Mouse (Mus musculus) hindbrain, embryonic 11.5 days (tissue): ENCODE measurements around the gene Olfr221. TPM values are rescaled to one million over a fixed set of nuclear protein-coding genes. Genes with fewer than 3 reads are reported as not detected.
"Not testable (repeated sequence)": the region's sequence is repeated elsewhere in the genome, so short reads cannot be mapped to it uniquely, and the experiment has no call there.

Experiments
- ATAC-seq: fragments of 200-750 bp; cut with Nextera tagmentation; 2 replicates; pipeline ENCODE4 v1.8.0; 2017; ENCODE audit warnings: mild to moderate bottlenecking, moderate TSS enrichment, moderate library complexity; ENCODE audit not compliant: low FRiP score
- DNase-seq: peaks from one replicate; pipeline ENCODE4 v3.0.0-alpha.2; 2015; ENCODE audit warnings: low spot score
- H3K27ac ChIP-seq: fragments of 300-500 bp; sonication (generic); 2 replicates; pipeline ENCODE4 v1.5.1; 2014; ENCODE audit warnings: mild to moderate bottlenecking, low read depth, low read length
- H3K27me3 ChIP-seq: fragments of 300-500 bp; sonication (generic); 2 replicates; pipeline ENCODE4 v1.6.1; 2014; ENCODE audit warnings: mild to moderate bottlenecking, low read length, moderate library complexity, mixed read lengths; ENCODE audit not compliant: control insufficient read depth, insufficient read depth
- H3K36me3 ChIP-seq: fragments of 300-500 bp; sonication (generic); 2 replicates; pipeline ENCODE4 v1.6.1; 2014; ENCODE audit warnings: mild to moderate bottlenecking, low read length, moderate library complexity, mixed read lengths; ENCODE audit not compliant: control insufficient read depth, insufficient read depth
- H3K4me1 ChIP-seq: fragments of 300-500 bp; sonication (generic); replicated peaks from 2 replicates; pipeline ENCODE4 v1.6.1; 2014; ENCODE audit warnings: low read length, mixed read lengths; ENCODE audit not compliant: control insufficient read depth, insufficient read depth
- H3K4me2 ChIP-seq: fragments of 300-500 bp; sonication (generic); replicated peaks from 2 replicates; pipeline ENCODE4 v1.6.1; 2014; ENCODE audit warnings: mild to moderate bottlenecking, low read depth, low read length
- H3K4me3 ChIP-seq: fragments of 300-500 bp; sonication (generic); 2 replicates; pipeline ENCODE4 v1.5.1; 2014; ENCODE audit warnings: low read depth, low read length
- H3K9ac ChIP-seq: fragments of 300-500 bp; sonication (generic); 2 replicates; pipeline ENCODE4 v1.6.1; 2014; ENCODE audit warnings: low read depth, low read length
- H3K9me3 ChIP-seq: fragments of 300-500 bp; sonication (generic); 2 replicates; pipeline ENCODE4 v1.6.1; 2016; ENCODE audit warnings: low read length; ENCODE audit not compliant: control insufficient read depth
- WGBS: fragments of 180-500 bp; shearing (Covaris S2); extraction: QIAGEN DNeasy Blood & Tissue Kit; methylation state at CpG from one replicate; pipeline ENCODE4 v1.1.7; 2014; 5-methylcytosine and 5-hydroxymethylcytosine counted together
- polyA plus RNA-seq: library from polyadenylated mRNA; unstranded; fragments of >200 nt; fragmentation: Nextera tagmentation; extraction: Ambion mirVana; gene quantifications from 2 replicates; pipeline ENCODE4 v1.2.1, GENCODE M21; 2014

Gene Olfr221
- polyA plus RNA-seq: not detected in 2 replicates

DNA sequence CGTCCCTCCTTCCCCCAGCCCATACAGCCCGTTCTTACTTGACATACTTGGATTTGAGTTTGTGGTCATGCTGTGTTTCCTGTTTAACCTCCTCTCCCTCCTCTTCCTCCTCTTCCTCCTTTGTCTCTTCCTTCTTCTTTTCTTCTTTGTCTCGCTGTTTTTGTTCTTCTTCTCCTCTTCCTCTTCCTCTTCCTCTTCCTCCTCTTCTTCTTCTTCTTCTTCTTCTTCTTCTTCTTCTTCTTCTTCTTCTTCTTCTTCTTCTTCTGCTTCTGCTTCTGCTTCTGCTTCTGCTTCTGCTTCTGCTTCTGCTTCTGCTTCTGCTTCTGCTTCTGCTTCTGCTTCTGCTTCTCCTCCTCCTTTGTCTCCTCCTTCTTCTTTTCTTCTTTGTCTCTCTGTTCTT is at the start of gene Olfr221:
Olfr221 (minus strand) TSS at position 101 of the 400 bp plus-strand sequence.
- WGBS: 64% methylated on average over 3 of the region's 3 CpGs
- H3K9ac ChIP-seq, H3K36me3 ChIP-seq, H3K4me2 ChIP-seq, H3K4me3 ChIP-seq, H3K27ac ChIP-seq, DNase-seq, H3K4me1 ChIP-seq, H3K9me3 ChIP-seq, ATAC-seq, H3K27me3 ChIP-seq: not testable (repeated sequence)

DNA sequence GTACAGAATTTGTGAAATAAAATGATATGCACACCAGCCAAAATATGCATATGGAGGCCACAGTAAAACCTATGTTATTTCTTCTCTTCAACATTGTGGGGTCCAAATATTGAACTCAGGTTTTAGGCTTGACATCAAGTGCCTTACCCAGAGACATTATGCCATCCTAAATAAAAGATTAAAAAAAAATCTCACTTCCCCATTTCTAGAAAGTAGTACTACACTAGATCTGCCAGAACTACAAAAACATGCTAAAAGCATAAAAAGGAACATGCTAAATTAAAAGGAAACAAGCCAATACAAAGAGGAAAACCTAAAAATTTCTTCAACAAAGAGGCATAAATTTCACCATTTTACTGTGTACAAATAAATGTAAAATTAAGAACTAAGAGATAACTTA is 40.8 kb upstream of the Olfr221 start:
- Histone ChIP-seq H3K4me3 (no peak overlapping the region), H3K4me2 (no peak overlapping the region), H3K9me3 (no peaks in the 10 kb centered on the region), H3K27ac (no peak overlapping the region), H3K9ac (no peak overlapping the region), H3K27me3 (no peaks in the 10 kb centered on the region), H3K4me1 (no peaks in the 10 kb centered on the region), H3K36me3 (peaks cover 16% of the 10 kb centered on the region)
- DNase-seq: no peak
- ATAC-seq: no peak

DNA sequence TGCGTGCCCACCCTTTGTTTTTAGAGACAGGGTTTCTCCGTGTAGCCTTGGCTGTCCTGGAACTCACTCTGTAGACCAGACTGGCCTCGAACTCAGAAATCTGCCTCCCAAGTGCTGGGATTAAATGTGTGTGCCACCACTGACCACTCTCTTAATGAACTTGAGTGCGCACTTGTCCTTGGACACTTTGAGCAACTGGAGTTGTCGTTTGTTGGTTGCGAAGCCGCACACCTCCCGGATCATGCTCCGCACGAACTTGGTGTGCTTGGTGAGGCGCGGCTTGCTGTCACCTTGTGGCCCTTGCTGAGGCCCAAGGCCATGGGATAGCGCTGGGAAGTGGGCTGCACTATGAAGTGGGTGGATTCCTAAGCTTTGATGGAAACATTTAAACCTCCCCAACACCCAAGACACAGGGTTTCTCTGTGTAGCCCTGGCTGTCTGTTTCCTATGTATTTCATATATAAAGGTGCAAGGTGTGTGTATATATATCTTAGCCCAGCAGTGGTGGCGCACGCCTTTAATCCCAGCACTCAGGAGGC is 29.4 kb upstream of the Olfr221 start:
- Histone ChIP-seq H3K4me2 (no peak overlapping the region), H3K27ac (no peak overlapping the region), H3K9me3 (no peaks in the 10 kb centered on the region), H3K4me3 (no peak overlapping the region), H3K27me3 (no peaks in the 10 kb centered on the region), H3K9ac (no peak overlapping the region), H3K36me3 (peaks cover 5% of the 10 kb centered on the region; the same call in 1 of the 2 replicates), H3K4me1 (no peaks in the 10 kb centered on the region)
- 92% methylated on average over 15 of the region's 15 CpGs for WGBS
- ATAC-seq: no peak
- no peak for DNase-seq

DNA sequence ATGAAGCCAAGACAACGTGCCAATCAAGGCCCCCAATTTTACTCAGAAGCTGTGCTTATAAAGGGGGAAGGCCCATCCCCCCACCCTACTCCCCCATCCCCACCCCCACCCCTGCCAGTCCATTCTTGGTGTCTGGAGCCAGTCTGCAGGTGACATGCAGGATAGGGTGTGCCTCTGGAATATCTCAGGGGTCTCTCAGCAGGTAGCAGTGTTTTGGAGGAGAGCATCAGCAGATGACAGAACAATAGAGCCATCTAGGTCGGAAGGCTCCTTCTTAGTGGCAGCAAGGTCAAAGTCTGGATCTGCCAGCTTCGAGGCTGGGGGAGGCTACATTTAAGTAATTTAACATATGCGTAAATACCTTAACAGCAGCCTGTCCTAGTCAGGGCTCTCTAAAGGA is 23.9 kb upstream of the Olfr221 start:
- ATAC-seq (no peak), DNase-seq (no peak)
- no peaks in the 10 kb centered on the region for H3K9me3 ChIP-seq
- no peak overlapping the region for H3K4me3 ChIP-seq
- no peak overlapping the region for H3K9ac ChIP-seq
- H3K27ac ChIP-seq: no peak overlapping the region
- no peaks in the 10 kb centered on the region for H3K36me3 ChIP-seq
- 52% methylated on average over 4 of the region's 4 CpGs for WGBS
- no peak overlapping the region for H3K4me2 ChIP-seq
- no peaks in the 10 kb centered on the region for H3K4me1 ChIP-seq
- H3K27me3 ChIP-seq: no peaks in the 10 kb centered on the region

DNA sequence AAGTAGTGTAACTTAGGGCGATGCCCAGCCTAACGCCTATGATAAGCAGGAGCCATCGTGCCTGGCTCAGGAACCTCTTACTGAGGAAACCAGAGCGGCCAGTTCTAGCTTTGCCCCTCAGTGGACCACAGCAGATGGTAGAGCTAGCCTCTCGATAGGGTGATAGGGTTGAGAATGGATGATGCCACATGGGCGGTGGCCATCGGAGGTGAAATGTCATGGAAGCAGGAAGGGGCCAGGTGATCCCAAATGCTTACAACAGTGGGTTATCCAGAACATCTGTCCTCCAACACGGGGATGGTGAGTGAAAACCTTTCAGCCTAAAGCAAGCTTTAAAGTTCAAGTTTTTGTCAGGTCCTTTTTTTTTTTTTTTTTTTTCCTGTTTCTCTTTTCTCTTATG is 19.5 kb upstream of the Olfr221 start:
- Histone ChIP-seq H3K36me3 (no peaks in the 10 kb centered on the region), H3K27me3 (no peaks in the 10 kb centered on the region), H3K9me3 (no peaks in the 10 kb centered on the region), H3K9ac (no peak overlapping the region), H3K4me2 (no peak overlapping the region), H3K27ac (no peak overlapping the region), H3K4me1 (no peaks in the 10 kb centered on the region), H3K4me3 (no peak overlapping the region)
- ATAC-seq (no peak), DNase-seq (no peak)
- 85% methylated on average over 8 of the region's 8 CpGs for WGBS

DNA sequence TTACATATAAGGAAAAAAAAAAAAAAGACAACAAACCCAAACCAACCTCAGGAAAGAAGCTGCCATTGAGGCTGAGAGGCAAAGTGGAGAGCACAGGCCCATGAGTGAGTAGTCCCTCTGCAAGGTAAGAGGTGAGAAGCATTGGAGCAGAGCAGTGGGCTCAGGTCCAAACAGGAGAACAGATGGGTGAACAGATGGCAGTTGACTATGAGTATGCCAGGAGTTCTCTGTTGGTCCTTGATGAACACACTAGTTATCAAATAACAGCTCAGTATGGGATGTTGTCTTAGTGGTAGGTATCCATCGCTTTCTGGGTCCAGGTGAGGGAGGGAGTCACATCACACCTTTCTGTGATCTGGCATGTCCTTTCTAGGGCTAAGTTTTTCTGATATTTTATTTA is 18.5 kb upstream of the Olfr221 start:
- H3K27me3 ChIP-seq: no peaks in the 10 kb centered on the region
- H3K4me2 ChIP-seq: no peak overlapping the region
- 92% methylated on average over 1 of the region's 1 CpGs for WGBS
- H3K36me3 ChIP-seq: no peaks in the 10 kb centered on the region
- H3K9me3 ChIP-seq: no peaks in the 10 kb centered on the region
- no peaks in the 10 kb centered on the region for H3K4me1 ChIP-seq
- no peak overlapping the region for H3K27ac ChIP-seq
- ATAC-seq (no peak), DNase-seq (no peak)
- H3K4me3 ChIP-seq: no peak overlapping the region
- no peak overlapping the region for H3K9ac ChIP-seq

DNA sequence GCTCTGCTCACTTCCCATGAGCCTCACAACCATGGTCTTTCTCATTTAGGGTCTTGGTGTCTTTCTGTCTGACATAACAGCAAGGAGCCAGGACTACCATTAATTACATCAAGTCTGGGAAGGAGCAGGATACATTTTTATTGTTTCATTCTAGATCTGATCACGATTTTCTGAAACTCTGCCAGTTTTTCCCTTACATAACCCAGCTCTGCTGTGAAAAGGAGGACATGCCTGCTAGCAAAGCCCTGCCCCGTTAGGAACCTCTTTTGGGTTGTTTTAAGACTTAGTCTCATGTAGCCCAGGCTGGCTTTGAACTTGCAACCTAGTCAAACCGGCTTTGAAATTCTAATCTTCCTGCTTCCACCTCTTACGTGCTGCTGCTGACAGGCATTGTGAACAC is 17.7 kb upstream of the Olfr221 start:
- Histone ChIP-seq H3K36me3 (no peaks in the 10 kb centered on the region), H3K27ac (no peak overlapping the region), H3K9me3 (no peaks in the 10 kb centered on the region), H3K27me3 (no peaks in the 10 kb centered on the region), H3K9ac (no peak overlapping the region), H3K4me2 (no peak overlapping the region), H3K4me1 (no peaks in the 10 kb centered on the region), H3K4me3 (no peak overlapping the region)
- no peak for ATAC-seq
- WGBS: 70% methylated on average over 4 of the region's 4 CpGs
- DNase-seq: no peak

DNA sequence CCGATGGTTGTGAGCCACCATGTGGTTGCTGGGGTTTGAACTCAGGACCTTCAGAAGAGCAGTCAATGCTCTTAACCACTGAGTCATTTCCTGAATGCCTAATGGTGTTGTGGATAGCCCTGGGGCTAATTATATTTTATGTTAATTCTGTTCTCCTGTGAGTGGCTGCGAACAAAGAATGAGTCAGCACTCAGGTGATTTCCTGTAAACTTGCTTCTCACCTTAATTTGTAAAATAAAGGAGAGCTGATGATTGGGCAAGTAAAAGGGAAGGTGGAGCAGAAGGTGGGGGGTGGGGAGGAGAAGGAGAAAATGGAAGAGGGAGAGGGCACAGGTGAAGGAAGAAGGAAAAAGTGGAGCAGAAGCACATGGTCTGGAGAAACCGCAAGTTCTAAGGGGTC is 10.5 kb upstream of the Olfr221 start:
- H3K4me1 ChIP-seq, H3K27ac ChIP-seq, H3K9ac ChIP-seq, H3K9me3 ChIP-seq, H3K4me3 ChIP-seq, H3K27me3 ChIP-seq, DNase-seq, H3K4me2 ChIP-seq, ATAC-seq, H3K36me3 ChIP-seq: not testable (repeated sequence)
- WGBS: 92% methylated on average over 3 of the region's 3 CpGs

DNA sequence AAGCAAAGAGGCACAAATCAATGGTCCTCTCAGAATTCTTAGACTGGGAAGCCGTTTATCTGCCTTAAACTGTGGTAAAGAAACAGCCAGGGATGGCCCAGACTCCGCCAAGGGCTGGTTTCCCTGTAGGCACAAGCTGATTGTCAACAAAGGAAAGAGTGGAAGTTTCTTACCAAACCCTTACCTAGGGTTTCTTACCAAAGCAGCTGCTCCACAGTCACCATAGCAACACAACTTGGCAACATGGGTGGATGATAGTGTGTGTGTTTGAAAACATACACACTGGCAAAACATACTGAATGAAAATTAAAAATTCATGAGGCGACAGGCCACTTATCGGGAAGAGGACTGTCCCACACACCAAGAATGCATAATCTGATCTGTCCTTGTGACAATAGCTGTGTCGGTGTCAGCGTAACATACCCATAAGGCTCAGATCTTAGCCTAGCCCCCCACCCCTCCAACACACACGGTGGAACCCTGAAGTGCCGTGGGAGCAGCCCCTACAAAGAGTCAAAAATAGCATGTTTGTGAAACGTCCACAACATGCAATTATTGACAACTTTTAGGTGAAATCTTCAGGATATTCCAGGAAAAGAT is 3.8 kb upstream of the Olfr221 start:
- Histone ChIP-seq H3K4me1 (no peaks in the 10 kb centered on the region), H3K9ac (no peak overlapping the region), H3K4me2 (no peak overlapping the region), H3K27ac (no peak overlapping the region), H3K36me3 (no peaks in the 10 kb centered on the region), H3K27me3 (no peaks in the 10 kb centered on the region), H3K9me3 (no peaks in the 10 kb centered on the region), H3K4me3 (no peak overlapping the region)
- 48% methylated on average over 9 of the region's 9 CpGs for WGBS
- DNase-seq (no peak), ATAC-seq (peak; percentile 45; the same call in 1 of the 2 replicates)
